Mouse (Mus musculus): ENCODE data around the gene Slc30a7. TPM values are rescaled to one million over a fixed set of nuclear protein-coding genes. Genes with fewer than 3 reads are reported as not detected.

The Slc30a7 gene
- polyA plus RNA-seq, 1 experiment from 2014 or later, result 23.2 TPM

- H3K4me2 ChIP-seq (ENCODE audit: low read length), result no peak overlapping the region
- no peak; the same call in 1 of the 2 replicates for ATAC-seq (replicated peaks; ENCODE audit: low FRiP score, low read depth)
- H3K4me3 ChIP-seq (replicated peaks; ENCODE audit: low read depth, low read length), result no peak overlapping the region
- 0 out of 2 replicates have a peak, but pooled peaks cover 6% of the 10 kb centered on the region for H3K36me3 ChIP-seq (ENCODE audit: insufficient read depth, low read length)
- H3K27me3 ChIP-seq (ENCODE audit: insufficient read depth, low read length), result no peaks in the 10 kb centered on the region
- H3K4me1 ChIP-seq (replicated peaks; ENCODE audit: insufficient read depth, low read length), result no peaks in the 10 kb centered on the region
- H3K9ac ChIP-seq (ENCODE audit: low read depth, low read length), result no peak overlapping the region
- WGBS, result 53% methylated on average over 11 of the region's 11 CpGs
- no peak overlapping the region for H3K27ac ChIP-seq
- no peaks in the 10 kb centered on the region for H3K9me3 ChIP-seq (replicated peaks; ENCODE audit: low read length)
- peak; percentile 18 for DNase-seq (ENCODE audit: low spot score)
- no peak for TF ChIP-seq CTCF (IDR thresholded peaks at IDR 0.05; ENCODE audit: low read depth)
These were observed 23.1 kb upstream of the Slc30a7 start for GRCm38 (mm10) chr3:116030152-116030788.

- WGBS, result 92% methylated on average over 20 of the region's 20 CpGs
- ATAC-seq (replicated peaks; ENCODE audit: low FRiP score, low read depth) (no peak), DNase-seq (ENCODE audit: low spot score) (no peak)
- Histone ChIP-seq H3K4me3 (replicated peaks; ENCODE audit: low read depth, low read length) (no peak overlapping the region), H3K4me2 (ENCODE audit: low read length) (no peak overlapping the region), H3K9me3 (replicated peaks; ENCODE audit: low read length) (no peaks in the 10 kb centered on the region), H3K27ac (no peak overlapping the region), H3K36me3 (ENCODE audit: insufficient read depth, low read length) (0 out of 2 replicates have a peak, but pooled peaks cover 6% of the 10 kb centered on the region), H3K9ac (ENCODE audit: low read depth, low read length) (no peak overlapping the region), H3K4me1 (replicated peaks; ENCODE audit: insufficient read depth, low read length) (no peaks in the 10 kb centered on the region), H3K27me3 (ENCODE audit: insufficient read depth, low read length) (no peaks in the 10 kb centered on the region)
- TF ChIP-seq CTCF (IDR thresholded peaks at IDR 0.05; ENCODE audit: low read depth), result no peak
These were observed 19.8 kb upstream of the Slc30a7 start for GRCm38 (mm10) chr3:116026996-116027395.

- Histone ChIP-seq H3K4me2 (ENCODE audit: low read length) (no peak overlapping the region), H3K4me3 (replicated peaks; ENCODE audit: low read depth, low read length) (no peak overlapping the region), H3K27me3 (ENCODE audit: insufficient read depth, low read length) (no peaks in the 10 kb centered on the region), H3K9me3 (replicated peaks; ENCODE audit: low read length) (no peaks in the 10 kb centered on the region), H3K9ac (ENCODE audit: low read depth, low read length) (no peak overlapping the region), H3K27ac (no peak overlapping the region), H3K4me1 (replicated peaks; ENCODE audit: insufficient read depth, low read length) (no peaks in the 10 kb centered on the region), H3K36me3 (ENCODE audit: insufficient read depth, low read length) (0 out of 2 replicates have a peak, but pooled peaks cover 6% of the 10 kb centered on the region)
- 95% methylated on average over 10 of the region's 10 CpGs for whole genome bisulfite sequencing
- no peak for DNase-seq (ENCODE audit: low spot score)
- no peak for TF ChIP-seq CTCF (IDR thresholded peaks at IDR 0.05; ENCODE audit: low read depth)
- no peak for ATAC-seq (replicated peaks; ENCODE audit: low FRiP score, low read depth)
These were observed 18.5 kb upstream of the Slc30a7 start for GRCm38 (mm10) chr3:116025701-116026100.

- H3K4me2 ChIP-seq (ENCODE audit: low read length), result no peak overlapping the region
- H3K27ac ChIP-seq, result no peak overlapping the region
- H3K4me3 ChIP-seq (replicated peaks; ENCODE audit: low read depth, low read length), result no peak overlapping the region
- H3K4me1 ChIP-seq (replicated peaks; ENCODE audit: insufficient read depth, low read length), result no peaks in the 10 kb centered on the region
- 0 out of 2 replicates have a peak, but pooled peaks cover 6% of the 10 kb centered on the region for H3K36me3 ChIP-seq (ENCODE audit: insufficient read depth, low read length)
- no peaks in the 10 kb centered on the region for H3K27me3 ChIP-seq (ENCODE audit: insufficient read depth, low read length)
- TF ChIP-seq CTCF (IDR thresholded peaks at IDR 0.05; ENCODE audit: low read depth), result no peak
- no peaks in the 10 kb centered on the region for H3K9me3 ChIP-seq (replicated peaks; ENCODE audit: low read length)
- DNase-seq (ENCODE audit: low spot score) (no peak), ATAC-seq (replicated peaks; ENCODE audit: low FRiP score, low read depth) (no peak)
- 73% methylated on average over 5 of the region's 5 CpGs for WGBS
- H3K9ac ChIP-seq (ENCODE audit: low read depth, low read length), result no peak overlapping the region
These were observed 17.5 kb upstream of the Slc30a7 start for GRCm38 (mm10) chr3:116024669-116025068.

GRCm38 (mm10) chr3:116024236-116024635 lies 17.0 kb upstream of the Slc30a7 start:
- Histone ChIP-seq H3K27ac (no peak overlapping the region), H3K4me2 (ENCODE audit: low read length) (no peak overlapping the region), H3K4me1 (replicated peaks; ENCODE audit: insufficient read depth, low read length) (no peaks in the 10 kb centered on the region), H3K9me3 (replicated peaks; ENCODE audit: low read length) (no peaks in the 10 kb centered on the region), H3K36me3 (ENCODE audit: insufficient read depth, low read length) (0 out of 2 replicates have a peak, but pooled peaks cover 6% of the 10 kb centered on the region), H3K9ac (ENCODE audit: low read depth, low read length) (no peak overlapping the region), H3K4me3 (replicated peaks; ENCODE audit: low read depth, low read length) (no peak overlapping the region), H3K27me3 (ENCODE audit: insufficient read depth, low read length) (no peaks in the 10 kb centered on the region)
- WGBS, result 49% methylated on average over 12 of the region's 12 CpGs
- DNase-seq (ENCODE audit: low spot score), result no peak
- no peak for ATAC-seq (replicated peaks; ENCODE audit: low FRiP score, low read depth)
- no peak for TF ChIP-seq CTCF (IDR thresholded peaks at IDR 0.05; ENCODE audit: low read depth)

- no peak for ATAC-seq (replicated peaks; ENCODE audit: low FRiP score, low read depth)
- Histone ChIP-seq H3K4me1 (replicated peaks; ENCODE audit: insufficient read depth, low read length) (no peaks in the 10 kb centered on the region), H3K4me3 (replicated peaks; ENCODE audit: low read depth, low read length) (no peak overlapping the region), H3K27me3 (ENCODE audit: insufficient read depth, low read length) (no peaks in the 10 kb centered on the region), H3K36me3 (ENCODE audit: insufficient read depth, low read length) (no peaks in the 10 kb centered on the region), H3K9me3 (replicated peaks; ENCODE audit: low read length) (no peaks in the 10 kb centered on the region), H3K4me2 (ENCODE audit: low read length) (no peak overlapping the region), H3K9ac (ENCODE audit: low read depth, low read length) (no peak overlapping the region), H3K27ac (no peak overlapping the region)
- TF ChIP-seq CTCF (IDR thresholded peaks at IDR 0.05; ENCODE audit: low read depth), result no peak
- WGBS, result 91% methylated on average over 5 of the region's 5 CpGs
- no peak for DNase-seq (ENCODE audit: low spot score)
These were observed 11.9 kb upstream of the Slc30a7 start for GRCm38 (mm10) chr3:116019136-116019535.
